Mouse (Mus musculus): Measurements from ENCODE around the gene H2-T3.
"Not testable (repeated sequence)": the region's sequence is repeated elsewhere in the genome, so short reads cannot be mapped to it uniquely, and the experiment has no call there.

Gene H2-T3

DNA sequence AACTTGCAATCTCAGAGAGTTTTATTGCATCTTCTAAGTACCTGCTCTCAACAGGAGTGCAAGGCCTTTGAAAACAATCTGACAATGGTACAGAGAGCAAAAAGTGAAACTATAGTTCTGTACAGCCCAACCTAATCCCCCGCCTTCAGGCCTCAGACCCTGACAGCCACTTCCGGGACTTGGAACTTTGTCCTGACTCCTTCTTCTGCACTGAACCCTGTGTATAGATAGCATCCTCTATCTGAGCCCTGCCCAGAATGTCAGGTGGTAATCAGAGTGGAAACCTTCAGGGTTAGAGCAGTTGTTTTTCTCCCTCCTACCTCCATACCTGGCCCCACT, at the start of gene H2-T3:
TSS of gene H2-T3 (minus strand) at position 119 of the 339 bp plus-strand sequence.
- DNase-seq (ENCODE audit: low read depth, low spot score), result no peak

DNA sequence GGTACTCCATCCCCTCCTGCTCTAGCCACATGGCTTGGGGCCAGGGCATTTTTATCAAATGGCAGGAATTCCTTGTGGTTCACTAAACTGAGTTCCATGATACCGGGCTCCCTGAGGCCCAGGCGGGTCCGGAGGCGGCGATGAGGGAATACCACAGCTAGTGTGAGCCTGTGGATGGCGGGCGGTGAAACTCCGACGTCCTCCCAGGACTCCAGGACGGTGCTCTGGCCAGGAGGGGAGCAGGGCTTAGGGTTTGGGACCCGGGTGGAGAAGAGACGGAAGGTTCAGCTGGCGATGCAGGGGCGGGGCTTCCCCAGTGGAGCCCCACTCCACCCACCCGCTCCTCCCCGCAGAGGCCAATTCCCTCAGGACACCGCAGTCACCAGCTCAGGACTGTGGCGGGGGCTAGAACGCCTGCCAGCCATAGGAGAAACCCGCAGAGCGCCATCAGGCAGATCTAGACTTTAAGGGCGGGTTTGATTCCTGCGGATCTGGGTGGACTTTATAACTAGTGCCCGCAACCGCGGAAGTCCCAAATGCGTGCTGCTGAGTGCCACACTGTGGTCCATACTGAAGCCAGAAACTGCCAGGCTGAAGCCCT, 47.3 kb upstream of the H2-T3 start:
- peak; percentile 69 for DNase-seq (ENCODE audit: low read depth, low spot score)

DNA sequence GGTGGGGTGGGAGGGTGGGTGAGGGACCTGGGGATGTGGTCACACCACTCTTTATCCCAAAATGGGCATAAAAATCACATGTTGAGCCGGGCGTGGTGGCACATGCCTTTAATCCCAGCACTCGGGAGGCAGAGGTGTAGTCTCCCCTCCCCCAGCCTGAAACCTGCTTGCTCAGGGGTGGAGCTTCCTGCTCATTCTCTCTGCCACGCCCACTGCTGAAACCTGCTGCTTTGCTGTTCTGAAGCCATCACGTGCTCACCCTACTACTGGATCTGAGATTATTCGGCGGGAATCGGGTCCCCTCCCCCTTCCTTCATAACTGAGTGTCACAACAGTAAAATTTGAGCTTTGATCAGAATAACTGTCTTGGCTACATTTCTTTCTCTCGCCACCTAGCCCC, 45.2 kb upstream of the H2-T3 start:
- not testable (repeated sequence) for DNase-seq (ENCODE audit: low read depth, low spot score)

DNA sequence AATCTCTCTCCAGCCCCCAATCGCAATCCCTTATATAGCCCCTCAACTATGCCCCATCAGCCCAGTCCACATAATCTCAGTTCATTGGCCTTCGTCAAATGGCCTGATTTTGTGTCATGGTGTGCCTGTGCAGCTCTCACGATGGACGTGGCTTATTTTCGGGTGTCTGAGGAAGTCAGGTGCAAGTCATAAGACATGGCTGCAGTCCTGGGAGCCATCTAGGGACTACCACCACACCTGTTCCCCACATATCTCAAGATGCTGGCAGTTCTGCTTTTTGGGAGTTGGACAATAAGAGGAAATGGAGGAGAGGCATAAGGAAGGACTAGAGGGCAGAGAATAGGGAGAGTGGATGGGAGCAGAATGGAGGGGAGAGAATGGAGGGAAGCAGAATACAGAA, 43.5 kb upstream of the H2-T3 start:
- peak; percentile 0 for DNase-seq (ENCODE audit: low read depth, low spot score)

DNA sequence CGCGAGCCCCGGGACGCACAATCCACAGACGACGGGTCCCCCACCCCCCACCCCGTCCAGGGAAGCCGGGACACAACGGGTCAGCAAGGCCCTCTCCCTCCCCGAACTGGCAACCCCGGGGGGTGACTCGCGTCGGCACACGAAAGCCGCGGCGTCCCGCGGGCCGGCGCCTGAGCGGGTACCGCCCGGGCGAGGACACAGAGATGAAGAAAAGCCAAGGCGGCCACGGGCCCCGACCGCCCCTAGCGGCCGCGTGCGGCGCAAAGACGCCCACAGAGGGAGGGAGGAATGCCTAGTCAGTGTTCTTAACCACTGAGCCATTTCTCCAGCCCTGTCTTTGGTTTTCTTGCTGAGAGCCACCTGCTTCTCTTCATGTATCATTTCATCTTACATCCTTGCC, 41.2 kb upstream of the H2-T3 start:
- DNase-seq (ENCODE audit: low read depth, low spot score), result peak; percentile 95

DNA sequence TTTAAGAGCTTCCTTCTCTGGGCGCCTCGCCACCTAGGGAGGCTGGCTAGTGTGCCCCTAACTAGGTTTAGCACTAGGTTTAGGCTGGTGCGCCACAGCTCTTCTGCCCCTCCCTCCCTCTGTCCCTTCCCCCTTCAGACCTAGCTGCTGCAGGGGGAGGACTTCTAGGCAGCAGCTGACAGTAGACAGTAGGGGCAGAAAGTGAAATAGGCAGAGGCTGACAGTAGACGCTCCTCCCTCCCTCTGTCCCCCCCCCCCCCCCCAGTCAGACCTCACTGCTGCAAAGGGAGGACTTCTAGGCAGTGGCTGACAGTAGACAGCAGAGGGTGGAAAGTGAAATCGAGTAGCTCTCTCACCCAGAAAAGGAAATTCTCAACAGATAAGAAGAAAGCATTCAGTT, 39.0 kb upstream of the H2-T3 start:
- no peak for DNase-seq (ENCODE audit: low read depth, low spot score)

DNA sequence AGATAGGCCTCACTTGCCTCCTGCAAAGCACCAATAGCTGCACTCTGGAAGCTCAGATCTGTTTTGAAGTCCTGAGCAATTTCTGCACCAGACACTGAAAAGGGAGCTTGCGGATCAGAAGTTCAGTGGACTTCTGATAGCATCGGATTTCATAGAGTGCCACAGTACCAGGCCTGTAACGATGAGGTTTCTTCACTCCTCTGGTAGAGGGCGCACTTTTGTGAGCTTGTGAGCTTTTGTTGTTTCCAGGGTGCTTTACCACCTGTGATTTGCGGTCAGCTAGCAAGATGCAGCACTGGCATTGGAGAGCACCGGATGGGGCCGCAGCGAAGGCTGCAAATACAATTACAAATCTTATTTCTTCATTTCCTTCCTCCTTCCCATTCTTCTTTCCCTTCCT, 36.8 kb upstream of the H2-T3 start:
- no peak for DNase-seq (ENCODE audit: low read depth, low spot score)

DNA sequence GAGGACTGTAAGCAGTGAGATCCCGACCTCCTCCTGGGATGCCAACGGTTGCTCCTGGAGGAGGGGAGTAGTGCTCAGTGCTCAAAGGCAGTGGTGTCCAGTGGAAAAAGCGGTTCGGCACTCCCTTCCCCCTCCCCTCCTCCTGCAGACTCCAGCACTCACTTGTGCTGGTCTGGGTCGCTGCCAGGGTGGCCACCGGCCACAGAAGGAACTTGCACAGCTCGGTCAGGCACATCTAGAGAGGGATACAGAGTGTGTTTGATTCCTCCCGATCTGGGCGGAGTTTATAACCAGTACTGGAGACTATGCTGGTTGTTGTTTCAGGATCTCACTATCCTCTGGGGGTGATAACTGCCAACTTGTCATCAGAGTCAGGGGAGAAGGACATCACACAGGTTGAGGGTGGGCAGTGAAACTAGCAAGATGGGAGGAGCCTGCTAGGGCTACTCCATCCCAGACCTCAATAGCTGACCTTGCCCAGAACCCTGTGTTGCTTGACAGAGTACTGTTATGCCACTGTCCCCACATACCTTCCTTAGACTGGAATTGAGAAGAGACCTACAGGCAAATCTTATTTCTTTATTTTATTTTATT, 35.2 kb upstream of the H2-T3 start:
- DNase-seq (ENCODE audit: low read depth, low spot score), result no peak

DNA sequence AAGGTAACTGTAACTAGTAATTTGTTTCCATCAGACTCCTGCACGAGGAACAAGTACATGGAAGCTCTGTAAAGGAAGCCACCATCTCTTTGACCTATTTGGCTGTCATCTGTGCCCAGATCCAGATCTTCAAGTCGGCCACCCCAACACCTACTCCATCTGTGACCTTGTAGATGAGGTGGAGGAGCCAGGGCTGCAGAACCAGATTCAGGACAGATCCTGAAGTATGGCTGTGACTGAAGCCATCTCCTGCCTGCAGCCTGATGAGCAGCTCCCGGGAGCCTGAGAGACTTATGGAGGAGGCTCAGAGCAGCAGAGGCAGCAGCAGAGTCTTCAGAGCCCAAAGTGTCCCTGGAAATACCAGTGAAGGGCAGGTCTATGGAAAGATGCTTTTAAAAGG, 34.4 kb upstream of the H2-T3 start:
- DNase-seq (ENCODE audit: low read depth, low spot score), result peak; percentile 0

DNA sequence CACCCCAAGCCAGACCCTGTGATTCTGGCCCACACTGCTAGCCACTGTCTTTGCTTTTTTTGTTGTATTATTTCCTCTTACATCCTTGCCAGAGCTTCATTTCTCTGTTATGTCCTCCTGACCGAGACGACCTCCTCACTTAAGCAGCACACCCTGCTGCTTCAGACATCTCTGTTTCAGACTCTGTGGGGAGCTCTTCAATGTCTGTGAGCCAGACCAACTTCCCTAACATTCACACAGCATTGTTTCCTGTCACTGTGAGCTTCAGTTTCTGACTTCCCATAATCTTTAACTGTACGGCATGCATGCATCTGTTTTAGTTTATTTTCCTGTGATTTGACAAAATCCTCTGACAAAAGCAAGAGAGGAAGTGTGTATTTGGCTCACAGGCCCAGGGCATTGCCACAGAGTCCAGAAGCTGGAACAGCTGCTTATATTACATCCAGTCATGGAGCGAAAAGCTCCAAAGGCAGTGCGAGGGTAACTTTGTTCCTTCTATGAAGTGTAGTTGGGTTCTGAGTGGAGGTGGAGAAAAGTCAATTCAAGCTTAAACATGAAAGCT, 28.6 kb upstream of the H2-T3 start:
- peak; percentile 38 for DNase-seq (ENCODE audit: low read depth, low spot score)

DNA sequence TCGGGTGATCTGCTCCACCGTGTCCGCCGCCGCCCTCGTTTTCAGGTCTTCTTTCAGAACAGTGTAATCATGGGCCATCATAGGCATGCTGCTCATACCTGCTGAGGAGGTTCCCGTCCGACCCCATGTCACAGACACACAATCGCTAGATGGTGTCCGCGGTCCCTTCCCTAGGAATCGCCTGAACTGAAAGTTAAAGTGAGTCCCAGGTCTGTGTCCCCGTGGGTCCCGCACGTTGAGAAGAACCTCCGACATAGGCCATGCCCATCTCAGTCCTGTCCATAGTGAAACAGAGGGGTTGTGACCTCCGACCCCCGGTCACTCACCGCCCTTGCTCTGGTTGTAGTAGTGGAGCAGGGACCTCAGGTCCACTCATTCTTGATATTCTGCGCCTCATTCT, 25.5 kb upstream of the H2-T3 start:
- no peak for DNase-seq (ENCODE audit: low read depth, low spot score)

DNA sequence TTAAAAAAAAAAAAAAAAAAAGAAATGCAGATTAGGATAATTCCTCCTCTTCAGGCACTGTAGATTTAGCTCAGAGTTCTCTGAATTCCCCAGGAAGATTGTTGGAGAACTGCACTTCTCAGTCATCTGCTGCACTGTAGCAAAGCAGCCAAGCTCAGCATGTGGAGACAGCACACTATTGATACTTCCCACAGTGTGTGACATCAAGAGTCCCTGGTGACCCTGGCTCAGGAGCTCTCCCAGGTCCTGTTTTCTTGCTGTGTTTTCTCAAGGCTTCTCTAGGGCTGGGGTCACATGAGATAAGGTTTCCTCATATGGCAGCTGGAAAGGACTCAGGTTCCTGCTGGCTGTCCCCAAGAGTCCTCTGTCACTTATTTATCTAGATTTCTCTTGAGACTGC, 16.8 kb upstream of the H2-T3 start:
- DNase-seq (ENCODE audit: low read depth, low spot score), result peak; percentile 3

DNA sequence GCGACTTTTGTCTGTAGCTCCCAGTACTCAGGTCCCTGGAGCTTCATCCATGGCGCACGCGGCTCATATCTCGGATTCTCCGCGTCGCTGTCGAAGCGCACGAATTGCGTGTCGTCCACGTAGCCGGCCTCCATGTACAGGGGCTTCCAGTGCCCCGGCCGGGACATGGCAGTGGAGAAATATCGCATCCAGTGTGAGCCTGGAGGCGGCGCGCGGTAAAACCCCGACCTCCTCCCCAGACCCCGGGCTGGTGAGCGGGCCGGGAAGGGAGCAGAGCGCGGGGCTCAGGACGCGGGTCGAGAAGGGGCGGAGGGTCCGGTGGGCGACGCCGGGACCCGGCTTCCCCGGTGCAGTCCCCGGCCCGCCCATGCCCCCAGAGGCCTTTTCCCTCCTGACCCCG, 15.8 kb upstream of the H2-T3 start:
- DNase-seq (ENCODE audit: low read depth, low spot score), result no peak

DNA sequence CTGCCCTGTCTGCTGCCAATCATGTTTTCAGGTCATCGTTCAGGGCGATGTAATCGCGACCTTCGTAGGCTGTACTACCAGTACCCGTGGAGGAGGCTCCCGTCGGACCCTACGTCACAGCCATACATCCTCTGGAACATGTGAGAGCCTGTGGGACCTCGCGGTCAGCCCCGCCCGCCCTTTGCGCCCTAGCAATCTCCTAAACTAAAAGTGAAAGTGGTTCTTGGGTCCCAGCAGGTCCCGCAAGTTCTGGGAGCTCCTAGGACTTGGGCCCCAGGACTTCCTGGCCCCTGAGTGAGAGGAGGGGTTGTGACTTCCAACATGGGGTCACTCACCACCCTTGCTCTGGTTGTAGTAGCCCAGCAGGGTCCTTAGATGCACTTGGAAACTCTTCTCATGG, 15.4 kb upstream of the H2-T3 start:
- DNase-seq (ENCODE audit: low read depth, low spot score), result peak; percentile 8

DNA sequence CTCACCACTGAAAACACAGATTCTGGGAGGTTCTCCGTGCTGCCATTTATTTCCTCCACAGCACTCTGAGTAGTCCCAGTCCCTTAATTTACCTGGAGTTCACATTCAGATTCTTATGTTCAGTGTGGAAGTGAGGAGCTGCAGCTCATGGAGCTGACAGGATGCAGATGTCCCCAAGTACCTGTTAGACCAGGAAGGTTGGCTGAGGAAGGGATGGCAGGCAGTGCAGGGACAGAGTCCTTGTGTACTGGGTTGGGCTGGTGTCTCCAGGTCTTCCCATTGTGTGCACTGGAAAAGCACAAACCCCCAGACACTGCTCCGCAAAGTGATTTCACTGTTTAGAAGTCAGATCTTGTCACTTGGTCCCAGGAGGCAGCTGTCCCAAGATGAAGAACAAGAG, 11.8 kb upstream of the H2-T3 start:
- DNase-seq (ENCODE audit: low read depth, low spot score), result peak; percentile 0

DNA sequence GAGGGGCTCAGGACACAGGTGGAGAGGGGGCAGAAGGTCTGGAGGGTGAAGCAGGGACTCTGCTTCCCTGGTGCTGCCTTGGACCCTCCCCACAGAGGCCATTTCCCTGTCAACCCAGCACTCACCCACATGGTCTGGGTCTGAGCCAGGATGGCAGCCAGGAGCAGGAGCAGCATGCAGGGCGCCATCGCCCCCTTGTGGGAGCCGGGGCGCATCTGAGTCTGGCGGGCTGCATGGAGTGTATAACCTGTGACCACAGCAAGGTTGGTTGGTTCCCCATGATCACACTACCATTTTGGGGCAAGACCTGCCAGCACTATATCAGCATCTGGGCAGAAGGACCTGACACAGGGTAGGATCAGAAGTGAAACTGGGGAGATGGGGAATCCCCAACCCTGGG, 8.2 kb upstream of the H2-T3 start:
- peak; percentile 13 for DNase-seq (ENCODE audit: low read depth, low spot score)

DNA sequence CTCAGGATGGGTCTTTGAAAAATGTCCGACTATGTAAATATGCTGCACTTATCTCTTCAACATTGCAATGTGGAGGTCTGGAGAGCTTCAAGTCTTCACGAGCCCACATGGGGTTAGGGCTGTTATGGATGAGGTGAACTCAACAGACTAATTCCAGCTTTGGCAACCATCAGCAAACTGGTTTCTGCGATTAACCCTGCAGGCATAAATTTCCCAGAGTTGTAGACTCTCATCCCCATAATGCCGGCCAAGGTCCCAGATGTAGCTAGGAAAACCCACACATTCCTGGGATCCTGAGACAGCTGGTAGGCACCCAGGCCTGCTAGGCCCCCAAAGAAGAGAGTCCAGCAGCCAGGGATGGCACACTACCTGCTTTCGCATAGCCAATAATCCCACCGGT, 4.4 kb upstream of the H2-T3 start:
- no peak for DNase-seq (ENCODE audit: low read depth, low spot score)

DNA sequence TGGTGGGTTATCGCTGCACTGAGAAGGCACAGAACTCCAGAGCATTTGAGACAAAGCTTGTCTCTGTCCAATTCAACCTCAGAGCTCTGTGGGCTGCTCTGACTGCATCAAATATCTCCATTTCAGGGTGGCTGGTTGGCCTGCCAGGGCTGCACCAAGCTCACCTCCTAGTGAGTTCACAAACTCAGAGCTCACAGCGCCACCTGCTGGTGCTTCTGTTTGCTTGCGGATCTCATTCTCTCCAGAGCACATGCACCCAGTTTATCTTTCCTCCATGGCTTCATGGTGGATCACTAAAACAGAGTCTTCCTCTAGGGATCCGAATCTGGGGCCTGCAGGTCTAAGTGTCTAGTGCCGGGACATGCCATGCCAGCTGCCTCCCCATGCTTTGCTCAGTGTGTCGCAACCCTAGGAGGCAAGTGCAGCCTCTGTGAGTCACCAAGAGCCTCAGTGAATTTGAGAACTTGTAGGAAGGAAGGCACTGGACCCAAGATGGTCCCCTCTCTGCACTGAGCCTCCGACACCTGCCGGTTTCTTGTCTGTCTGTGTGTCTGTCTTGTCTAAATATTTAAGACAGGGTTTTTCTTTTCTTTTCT, 3.6 kb upstream of the H2-T3 start:
- peak; percentile 65 for DNase-seq (ENCODE audit: low read depth, low spot score)

DNA sequence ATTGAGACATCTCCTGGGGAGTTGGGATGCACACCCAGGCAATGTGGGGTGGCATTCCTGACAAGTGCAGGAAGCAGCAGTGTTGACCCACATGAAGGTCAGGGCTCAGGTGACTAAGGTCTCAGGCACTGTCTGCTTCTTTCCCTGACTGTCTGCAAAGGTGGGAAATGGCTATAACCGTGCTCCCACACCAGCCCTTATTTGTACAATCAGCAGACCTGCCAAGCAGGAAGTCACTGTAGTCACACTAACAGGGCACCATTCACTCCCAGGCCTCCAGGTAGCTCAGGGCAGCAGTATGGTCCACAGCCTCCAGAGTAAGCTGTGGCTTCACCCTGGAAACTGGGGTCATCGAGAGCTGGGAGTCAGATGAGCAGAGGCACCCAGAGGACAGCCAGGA, 2.3 kb upstream of the H2-T3 start:
- DNase-seq (ENCODE audit: low read depth, low spot score), result no peak

DNA sequence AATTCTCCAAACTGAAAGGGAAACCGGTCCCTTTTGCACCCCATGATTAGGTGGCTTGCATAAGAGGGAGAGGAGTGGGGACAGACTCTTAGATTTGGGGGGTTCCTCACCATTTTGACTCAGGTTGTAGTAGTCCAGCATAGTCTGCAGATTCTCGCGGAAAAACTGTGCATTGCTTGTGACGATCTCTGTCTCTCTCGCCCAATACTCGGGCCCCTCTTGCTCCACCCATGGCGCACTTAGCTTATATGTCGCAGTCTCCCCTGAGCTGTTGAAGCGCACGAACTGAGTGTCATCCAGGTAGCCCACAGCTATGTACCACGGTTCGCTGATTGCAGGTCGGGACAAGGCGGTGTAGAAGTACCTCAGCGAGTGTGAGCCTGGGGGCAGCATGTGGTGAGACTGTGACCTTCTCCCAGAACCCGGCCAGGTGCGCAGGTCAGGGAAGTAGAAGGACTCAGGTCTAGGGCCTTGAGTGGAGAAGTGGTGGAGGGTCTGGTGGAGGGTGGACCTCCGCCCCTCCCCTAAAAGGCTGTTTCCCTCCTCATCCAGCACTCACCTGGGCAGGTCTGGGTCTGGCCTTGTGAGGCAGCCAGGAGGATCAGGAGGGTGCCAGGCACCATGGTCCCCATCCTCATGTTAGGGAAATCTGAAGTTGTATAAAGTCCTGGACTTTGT, 457 bp downstream of the H2-T3 start:
- no peak for DNase-seq (ENCODE audit: low read depth, low spot score)

DNA sequence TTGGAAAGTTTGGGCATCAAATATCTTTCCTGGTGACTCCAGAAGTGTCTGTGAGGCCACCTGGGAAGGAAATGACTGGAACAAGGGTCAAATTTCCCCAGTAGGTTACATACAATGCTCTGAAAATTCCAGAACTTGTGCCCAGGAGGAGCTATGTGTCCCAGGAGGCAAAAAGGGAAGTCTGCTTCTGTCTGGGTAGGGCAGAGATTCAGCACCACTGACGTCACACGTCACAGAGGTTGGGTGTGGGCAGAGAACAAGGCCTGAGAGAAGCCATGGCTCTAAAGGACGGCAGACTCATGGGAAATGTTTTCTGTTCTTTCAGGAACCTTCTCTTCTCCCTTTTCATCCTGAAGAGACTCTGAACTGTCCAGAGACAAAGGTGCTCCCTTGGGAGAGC, 2.5 kb downstream of the H2-T3 start:
- no peak for DNase-seq (ENCODE audit: low read depth, low spot score)

DNA sequence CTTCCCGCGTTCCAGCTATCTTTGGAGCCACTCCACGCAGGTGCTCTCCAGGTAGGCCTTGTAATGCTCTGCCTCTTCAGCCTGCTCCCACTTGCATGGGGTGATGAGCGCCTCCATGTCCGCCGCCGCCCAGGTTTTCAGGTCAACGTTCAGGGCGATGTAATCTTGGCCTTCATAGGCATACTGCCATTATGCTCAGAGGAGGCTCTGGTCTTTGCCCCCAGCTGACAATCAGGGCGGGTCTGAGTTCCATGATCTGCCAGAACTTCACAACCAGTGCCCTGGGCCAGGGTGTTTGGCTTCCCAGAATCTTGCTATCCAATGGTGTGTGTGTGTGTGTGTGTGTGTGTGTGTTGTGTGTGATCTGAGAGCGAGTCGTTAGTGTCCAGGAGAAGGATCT, 7.9 kb downstream of the H2-T3 start:
- no peak for DNase-seq (ENCODE audit: low read depth, low spot score)

DNA sequence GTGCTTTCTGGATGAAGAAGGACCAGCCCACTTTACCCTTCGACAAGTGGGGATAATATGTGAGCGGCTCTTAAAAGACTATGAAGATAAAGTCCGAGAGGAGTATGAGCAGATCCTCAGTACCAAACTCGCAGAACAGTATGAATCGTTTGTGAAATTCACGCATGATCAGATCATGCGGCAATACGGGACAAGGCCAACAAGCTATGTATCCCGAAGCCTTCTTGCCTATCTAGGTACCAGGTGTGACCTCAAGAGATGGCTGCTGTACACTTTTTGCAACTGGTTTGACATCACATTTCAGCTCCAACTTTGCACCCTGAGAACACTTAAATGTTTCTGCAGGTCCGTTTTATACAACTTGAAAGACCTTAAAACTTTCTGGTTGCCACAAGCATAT, 10.6 kb downstream of the H2-T3 start:
- not testable (repeated sequence) for DNase-seq (ENCODE audit: low read depth, low spot score)
